Mouse (Mus musculus): ENCODE results near the gene Slc5a6. TPM values are rescaled to one million over a fixed set of nuclear protein-coding genes. Genes with fewer than 3 reads are reported as not detected.

The Slc5a6 gene
- 10 to 100 TPM; 14.1 to 16.0 TPM for total RNA-seq (2021)
- long read RNA-seq, experiment 1, partial matches to known transcripts = 5 of 16 reads
- long read RNA-seq, experiment 1, other reads (novel, unspliced or antisense) = 6 of 16 reads
- long read RNA-seq, experiment 2, transcript Slc5a6-202 (18 exons, 3,436 nt) = major isoform, 5 of 14 reads
- long read RNA-seq, experiment 2, partial matches to known transcripts = 0 of 14 reads
- long read RNA-seq, experiment 2, other reads (novel, unspliced or antisense) = 8 of 14 reads

DNA sequence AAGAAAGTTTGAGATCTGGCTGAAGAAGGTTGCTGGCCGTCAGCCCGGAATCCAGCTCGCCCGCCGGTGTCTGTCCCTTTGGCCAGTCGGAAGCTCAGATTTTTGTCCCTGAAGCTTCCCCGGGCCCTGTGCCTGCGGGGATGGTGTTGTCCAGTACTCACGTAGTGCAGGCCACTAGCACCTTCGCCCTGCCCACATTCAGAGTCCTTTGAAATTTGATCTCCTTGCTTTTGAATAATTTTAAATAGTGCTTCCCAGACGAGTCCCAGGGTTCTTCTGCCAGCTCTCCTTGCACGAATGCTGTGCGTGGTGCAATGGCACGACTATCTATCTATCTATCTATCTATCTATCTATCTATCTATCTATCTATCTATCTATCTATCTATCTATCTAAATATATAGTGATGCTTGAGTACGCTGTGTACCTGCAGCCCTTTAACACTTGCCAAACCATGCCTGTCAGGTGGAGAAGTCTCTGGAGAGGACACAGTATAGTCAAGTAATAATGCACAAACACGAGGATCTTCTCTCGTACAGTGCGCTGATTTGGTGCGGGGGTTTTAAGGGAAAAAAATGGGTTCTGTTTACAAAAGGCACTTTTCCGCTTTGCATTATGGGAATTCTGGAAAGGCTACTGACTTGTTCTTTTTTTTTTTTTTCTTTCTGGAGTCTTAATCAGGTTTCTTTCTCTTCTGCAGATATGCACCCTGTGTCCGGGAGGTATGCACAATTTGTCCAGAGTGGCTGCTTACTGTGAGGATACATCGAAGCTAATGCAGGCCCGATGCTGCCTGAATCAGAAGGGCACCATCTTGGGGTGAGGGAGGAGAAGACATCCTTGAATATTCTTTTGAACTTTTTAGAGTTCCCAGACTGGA, at the start of gene Slc5a6:
Gene Slc5a6, minus strand, starts transcription at position 162 of the 879 bp plus-strand sequence.
- peak; percentile 51 for DNase-seq

DNA sequence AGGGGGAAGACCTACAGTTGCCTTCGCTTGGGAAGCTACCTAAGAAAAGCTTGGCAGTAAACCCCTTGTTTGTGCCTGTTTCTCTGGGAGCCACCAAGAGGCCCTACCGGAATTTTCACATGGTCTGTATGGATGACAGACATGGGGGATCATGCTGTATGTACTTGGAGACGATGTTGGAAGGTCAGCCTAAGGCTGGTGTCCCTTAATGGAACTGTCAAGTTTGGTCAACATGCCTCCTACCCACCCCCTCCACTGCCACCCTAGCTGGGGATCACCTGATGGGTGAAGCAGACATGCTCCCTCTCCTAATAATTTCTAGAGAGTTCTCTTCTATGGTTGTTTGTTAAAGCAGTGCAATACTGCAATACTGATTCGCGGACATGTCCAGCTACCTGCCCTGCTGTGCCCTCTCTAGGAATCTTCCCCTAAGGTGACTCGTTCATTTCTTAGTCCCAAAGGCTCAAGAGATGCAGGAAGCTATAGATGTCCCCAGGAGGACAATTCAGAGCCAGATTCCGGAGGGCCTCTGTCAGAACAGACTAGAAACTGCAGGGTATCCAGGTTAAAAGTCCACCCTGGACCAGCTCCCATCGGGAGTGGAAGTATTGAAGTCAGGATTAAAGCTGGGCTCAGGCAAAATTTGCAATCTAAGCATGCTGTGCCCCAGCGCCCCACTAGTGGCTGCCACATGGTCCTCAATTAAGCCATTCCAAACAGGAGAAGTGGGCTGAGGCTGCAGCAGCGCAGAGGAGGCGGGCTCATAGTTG, 47.2 kb upstream of the Slc5a6 start:
- no peak for DNase-seq

DNA sequence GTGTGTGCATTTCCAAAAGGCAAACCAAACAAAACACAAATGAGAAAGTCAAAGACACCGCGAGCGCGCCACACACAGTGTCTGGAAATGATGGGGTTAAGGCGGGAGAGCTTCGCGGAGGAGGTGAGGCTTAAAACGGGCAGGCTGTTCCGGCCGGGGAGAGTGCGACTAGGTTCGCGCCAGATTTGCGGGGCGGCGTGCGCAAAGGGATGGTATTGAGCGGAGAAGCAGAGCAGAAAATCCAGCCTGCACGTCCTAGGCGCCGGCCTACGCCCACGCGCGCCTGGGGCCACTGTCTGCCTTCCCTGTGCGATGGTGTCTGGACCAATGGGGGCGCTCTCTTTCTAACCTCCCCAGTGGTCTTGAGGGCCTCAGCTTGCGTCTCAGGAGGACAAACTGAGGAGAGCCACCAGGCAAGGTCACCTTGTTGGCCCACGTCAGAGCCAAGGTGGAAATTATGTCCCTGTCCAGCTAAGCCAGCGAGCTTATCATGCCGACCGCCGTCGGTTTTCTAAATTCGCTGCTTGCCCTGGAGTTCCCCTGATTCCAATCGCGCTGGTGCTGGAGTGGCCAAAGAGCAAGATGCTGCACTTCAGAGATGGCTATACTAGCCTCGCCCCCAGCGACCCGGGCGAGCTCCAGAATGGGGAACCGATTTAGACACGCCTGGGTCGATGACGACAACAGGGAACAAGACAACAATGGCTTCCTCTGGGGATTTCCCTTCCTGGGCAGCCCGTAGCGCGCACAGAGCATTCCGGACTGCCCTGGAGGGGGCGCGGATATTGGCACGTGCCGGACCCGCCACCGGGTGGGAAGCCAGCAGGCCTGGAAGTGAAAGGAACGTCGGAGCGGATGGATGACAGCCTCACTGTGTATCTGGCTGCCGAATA, 46.3 kb upstream of the Slc5a6 start:
- peak; percentile 60 for DNase-seq

DNA sequence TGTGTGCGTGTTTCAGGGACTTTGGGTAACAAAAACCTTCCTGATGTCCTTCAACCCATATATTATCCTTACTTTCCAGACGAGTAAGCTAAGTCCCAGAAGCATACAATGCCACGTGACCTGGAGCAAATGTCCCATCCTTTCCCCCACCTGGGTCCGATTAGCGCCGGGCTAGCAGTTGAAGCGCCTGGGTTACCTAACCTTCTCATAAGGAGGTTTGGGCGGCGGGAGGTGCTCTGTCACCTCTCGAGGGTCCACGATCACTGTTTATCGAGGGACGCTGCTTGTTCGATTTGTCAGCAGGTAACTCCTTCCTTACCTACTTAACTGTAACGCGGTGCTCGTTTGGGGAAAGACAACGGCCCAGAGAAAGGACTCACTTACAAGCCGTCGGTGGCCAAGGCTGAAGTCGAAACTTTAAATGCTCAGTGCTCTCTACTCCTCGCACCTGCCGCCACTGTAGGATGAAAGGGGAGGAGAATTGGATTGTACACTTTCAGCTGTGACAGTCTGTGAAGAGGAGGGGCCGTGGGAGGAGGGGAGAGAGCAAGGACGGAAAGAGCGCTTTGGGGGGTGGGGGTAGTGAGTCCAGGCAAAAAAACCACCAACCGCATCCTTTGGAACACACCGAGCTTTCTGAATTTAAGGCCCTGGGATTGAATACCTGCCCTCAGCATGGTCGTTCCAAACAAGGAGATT, 45.5 kb upstream of the Slc5a6 start:
- DNase-seq = no peak

DNA sequence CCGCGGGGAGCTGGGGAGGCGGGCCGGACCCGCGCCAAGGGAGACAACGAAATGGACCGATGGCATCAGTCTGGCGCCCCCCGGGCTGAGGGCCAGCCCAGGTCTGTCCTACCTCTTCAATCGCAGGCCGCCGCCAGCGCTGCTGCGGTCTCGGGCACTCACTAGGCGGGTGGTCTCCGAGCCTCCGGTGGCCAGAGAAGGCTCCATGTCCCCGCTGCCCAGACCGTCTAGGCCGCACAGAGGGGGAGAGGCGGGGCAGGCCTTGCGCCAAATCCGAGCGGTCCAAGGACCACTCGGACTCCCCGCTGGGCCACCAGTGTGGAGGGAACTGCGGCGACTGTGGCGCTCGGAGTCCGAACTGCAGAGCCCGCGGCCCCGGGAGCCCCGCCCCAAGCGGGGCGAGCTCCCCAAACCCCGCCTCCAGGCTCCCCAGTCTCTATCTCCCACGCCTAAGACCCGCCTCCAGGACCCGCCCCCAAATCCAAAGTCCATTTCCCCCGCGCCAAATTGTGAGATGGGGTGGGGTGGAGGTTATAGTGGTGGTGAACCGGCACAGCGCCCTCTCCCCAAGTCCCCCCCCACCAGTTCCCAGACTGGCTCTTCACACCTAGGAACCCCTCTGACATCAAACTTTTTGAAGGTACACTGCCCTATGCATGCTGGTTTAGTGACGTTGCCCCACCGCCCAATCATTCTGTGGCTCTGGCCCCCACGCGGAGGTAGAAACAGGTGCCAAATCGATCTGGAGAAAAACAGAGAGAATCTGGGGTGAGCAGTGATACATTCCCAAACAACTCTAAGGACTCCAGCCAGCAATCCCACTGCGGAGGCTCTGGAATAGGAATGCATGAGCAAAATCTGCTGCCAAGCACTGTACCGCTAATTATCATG, 44.7 kb upstream of the Slc5a6 start:
- peak; percentile 58 for DNase-seq

DNA sequence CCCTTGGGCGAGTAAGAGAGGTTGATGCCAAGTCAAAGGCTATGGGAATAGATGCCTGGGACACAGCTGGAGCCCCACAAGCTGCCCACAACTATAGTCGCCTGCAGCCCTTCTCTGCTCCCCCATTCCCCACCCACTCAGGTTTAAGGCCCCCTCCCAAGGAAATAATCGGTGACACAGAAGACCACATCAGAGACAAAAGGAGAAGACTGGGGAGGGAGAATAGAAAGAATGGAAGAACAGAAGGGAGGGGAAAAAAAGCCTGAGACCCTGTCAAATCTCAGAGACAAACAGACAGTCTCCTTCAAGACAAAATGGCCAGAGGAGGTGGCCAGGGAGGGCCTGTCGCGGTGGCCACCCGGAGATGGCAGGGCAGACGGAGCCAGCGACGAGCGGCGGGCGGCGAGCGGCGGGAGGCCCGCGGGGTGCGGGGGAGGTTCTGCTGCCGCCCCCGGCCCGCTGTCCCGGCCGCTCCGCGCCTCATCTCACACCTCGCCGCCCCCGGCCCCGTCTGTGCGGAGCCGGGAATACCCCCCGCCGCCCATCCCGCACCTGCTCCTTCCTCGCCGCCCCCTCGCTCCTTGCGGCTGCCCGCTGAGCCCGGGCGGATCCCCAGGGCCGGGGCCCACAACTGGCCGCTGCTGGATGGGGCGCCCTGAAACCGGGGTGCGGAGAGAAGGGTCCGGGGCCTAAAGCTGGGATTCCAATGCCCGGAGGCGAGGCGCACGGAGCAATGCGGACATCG, 43.7 kb upstream of the Slc5a6 start:
- DNase-seq = no peak

DNA sequence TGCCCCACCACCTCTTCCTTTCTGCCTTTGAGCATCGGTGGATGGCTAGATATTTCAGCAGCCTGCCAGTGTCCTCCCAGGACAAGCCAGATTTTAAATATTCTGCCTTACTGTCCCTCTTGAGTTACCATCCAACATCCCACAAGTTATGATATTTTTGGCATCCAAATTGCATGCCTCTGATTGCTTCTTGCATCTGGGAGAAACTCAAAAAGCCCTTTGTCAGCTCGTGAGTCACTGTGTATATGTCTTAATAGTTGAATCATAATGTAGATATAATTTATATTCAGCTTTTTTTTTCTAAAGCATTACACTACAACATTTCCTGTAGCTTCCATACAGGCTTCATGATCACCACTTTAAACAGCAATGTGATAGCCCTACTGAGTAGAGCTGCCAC, 38.4 kb upstream of the Slc5a6 start:
- no peak for DNase-seq

DNA sequence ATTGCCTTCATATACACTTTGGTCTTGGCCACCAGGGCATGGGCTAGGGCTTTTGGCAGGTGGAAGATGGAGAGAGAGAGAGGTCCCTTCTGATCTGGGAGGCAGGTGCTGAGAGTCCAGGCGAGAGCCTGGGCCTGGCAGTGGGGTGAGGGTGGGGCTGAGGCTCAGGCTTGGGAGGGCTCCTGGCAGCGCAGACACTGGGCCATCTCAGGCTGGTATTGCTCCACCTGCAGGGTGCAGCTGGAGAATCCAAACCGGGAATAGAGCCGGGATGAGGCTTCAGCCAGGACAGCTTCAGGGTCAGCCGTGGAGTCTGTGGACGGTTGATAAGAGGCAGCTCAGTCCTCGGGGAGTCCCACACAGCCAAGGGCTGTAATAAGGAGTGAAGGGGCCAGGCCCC, 37.9 kb upstream of the Slc5a6 start:
- no peak for DNase-seq

DNA sequence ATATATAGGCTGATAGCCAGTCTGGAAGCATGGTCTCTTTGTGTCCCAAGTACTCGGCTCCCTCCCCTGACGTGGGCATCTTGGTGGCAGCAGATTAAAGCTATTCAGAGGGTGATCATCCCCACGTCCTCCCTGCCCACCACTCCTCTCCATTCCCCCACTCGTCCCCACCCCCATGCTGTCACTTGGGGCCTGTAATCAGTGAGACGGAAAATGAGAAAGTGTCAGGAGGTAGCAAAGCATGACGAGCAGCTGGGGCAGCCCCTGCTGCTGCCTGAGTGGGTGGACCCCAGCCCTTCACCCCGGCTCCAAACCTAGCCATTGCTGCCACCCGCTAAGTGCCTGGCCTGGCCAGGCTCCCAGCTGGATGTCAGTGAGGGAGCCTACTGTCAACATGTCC, 35.2 kb upstream of the Slc5a6 start:
- DNase-seq = no peak

DNA sequence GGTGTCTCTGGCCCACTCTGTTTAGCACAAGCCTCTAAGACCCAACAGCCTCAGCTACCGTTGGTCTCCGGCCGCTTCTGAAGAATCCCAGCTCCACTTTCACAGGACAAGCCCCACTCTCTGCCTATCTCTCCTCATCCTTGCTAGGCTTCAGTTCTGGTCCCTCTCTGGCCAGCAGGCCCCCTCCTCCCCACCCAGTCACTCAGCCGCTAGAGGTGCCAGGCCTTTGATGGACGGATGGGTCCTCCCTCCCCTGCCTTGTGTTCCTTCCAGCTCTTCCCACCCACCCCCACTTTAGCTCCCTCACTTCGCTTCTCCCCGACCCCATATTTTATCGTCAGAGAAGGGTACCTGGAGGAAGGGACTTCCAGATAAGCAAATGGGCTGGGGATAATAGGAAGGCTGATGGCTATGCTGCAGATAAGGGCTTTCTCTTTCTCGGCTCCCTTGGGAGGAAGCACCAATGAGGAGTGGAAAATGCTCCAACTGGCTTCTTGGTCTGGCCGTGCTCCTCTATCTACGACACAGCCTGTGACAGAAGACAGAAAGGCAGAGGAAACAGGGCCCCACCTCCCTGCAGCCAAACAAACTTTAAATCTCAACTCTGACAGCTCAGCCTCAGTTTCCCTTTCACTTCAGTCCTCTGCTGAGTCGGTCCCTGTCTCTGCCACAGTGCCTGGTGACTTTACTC, 34.4 kb upstream of the Slc5a6 start:
- DNase-seq = no peak

DNA sequence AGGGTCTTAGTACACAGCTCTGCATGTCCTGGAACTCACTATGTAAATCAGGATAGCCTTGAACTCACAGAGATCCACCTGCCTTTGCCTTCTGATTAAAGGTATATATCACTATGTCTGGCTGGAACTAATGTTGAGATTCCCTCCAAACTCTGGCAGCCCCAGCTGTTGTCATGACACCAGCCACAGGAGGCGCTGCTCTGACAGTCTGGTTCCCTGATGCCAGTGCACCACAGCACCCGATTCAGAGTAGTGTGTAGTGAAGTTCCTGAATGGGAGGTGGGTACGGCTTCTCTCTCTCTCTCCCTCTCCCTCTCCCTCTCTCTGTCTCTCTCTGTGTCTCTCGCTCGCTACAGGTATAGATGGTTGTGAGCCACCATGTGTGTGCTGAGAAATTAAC, 33.6 kb upstream of the Slc5a6 start:
- DNase-seq = peak; percentile 79

DNA sequence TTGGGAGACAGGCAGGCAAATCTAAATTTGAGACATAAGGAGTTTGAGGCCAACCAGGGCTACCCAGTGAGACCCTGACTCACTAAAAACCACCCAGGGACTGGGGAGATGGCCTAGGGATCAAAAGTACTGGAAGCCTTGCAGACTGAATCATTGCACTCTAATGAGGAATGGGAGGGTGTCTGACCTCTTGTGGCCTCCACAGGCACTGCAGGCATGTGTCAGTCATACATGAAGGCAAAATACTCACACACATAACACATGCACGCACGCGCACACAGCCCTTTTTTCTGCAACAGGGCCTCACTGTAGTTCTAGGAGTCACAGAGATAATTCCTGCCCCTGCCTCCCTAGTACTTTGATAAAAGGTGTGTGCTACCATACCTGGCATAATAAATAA, 32.7 kb upstream of the Slc5a6 start:
- DNase-seq = peak; percentile 68

DNA sequence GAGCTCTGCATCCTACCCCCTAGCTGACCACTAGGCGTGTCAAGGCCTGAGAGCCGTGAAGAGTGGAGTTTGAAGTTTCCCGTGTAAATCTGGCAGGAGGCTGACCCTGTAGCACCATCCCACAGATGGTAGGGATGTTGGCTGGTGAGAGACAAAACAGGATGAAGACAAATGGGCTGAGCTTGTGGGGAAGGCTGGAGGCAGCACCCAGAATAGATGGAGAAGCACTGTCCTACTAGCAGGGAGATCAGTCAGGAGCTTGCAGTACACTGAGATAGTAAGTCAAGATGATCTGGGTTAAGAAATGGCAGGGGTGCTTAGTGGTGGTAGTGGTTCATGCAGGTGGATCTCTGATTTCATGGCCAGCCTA, 32.1 kb upstream of the Slc5a6 start:
- DNase-seq = no peak

DNA sequence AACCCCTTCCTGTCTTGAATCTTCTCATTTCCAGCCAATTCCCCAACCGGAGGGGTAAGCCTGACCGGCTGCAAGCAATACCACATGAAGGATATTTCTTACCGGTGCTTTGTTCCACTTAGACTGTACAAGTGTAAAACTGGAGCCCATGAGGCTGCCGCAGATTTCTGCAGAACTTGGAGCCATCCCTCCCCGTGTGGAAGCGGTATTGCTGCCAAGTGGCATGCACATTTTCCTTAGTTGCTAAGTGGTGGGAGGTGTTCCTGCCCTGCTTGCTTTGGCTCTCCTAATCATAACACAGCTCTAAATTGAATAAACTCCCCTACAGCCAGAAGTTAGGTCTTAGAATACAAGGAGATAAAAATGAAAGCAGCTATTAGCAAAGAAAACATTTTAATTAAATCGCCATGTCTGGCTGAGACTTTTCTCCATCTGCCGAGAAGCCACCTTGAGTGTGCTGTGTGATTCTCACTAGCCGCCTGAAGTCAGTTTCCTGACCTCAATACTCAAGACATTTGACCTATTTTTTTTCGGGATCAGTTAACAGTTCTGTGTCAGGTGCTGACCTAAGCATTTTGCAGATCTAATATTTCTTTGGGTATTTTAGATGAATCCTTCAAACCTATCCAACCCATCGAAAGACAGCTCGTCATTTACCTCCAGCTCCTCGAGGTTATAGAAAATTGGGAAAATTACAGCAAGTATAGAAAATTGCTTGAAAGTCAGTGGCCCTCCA, 31.5 kb upstream of the Slc5a6 start:
- DNase-seq = no peak

DNA sequence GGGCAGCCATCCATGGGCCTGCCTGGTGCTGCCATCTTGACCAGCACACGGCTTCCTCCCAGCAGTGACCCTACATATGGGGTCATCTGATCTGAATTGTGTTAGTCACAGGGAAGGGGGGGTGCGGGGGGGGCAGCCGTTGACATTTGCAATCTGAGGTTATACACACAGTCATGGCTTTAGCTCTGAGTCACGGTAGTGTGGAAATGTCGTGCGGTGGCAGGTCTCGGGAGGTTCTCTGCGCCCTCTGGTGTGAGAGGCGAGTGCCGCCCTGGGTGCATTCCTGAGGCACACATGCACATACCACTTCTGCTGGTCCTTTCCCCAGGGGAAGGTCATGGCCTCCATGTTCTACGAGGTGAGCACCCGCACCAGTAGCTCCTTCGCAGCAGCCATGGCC, 27.6 kb upstream of the Slc5a6 start:
- DNase-seq = peak; percentile 53

DNA sequence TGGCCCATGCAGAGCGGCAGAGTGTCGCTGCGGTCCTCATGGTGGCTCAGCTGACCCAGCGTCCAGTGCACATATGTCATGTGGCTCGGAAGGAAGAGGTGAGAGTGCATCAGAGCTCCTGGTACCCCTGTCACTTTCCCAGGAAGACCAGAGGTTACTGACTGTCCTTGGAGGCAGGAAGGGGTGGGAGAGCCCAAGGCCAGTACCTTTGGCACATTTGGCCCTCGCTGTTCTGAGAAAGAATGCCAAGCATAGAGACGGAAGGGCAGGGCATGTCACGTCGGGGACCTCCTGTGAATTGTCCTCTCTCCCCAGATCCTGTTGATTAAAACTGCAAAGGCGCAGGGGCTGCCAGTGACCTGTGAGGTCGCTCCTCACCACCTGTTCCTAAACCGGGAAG, 24.5 kb upstream of the Slc5a6 start:
- peak; percentile 38 for DNase-seq

DNA sequence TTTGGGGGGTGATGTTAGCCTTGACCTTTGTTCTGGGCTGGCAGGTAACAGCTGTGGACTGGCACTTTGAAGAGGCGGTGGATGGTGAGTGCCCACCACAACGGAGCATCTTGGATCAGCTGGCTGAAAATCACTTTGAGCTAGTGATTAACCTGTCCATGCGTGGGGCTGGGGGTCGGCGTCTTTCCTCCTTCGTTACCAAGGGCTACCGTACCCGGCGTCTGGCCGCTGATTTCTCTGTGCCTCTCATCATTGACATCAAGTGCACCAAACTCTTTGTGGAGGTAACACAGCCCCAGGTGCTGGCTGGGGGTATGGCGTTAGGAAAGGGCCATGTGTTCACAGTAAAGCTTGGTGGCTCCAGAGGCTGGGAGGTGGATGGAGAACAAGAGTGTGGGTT, 23.1 kb upstream of the Slc5a6 start:
- DNase-seq = no peak

DNA sequence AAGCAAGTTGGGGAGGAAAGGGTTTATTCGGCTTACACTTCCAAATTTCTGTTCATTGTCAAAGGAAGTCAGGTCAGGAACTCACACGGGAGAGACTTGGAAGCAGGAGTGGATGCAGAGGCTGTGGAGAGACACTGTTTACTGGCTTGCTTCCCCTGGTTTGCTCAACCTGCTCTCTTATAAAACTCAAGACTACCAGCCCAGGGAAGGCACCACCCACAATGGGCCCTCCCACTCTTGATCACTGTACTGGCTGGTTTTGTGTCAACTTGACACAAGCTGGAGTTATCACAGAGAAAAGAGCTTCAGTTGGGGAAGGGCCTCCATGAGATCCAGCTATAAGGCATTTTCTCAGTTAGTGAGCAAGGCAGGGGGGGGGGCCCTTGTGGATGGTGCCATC, 22.3 kb upstream of the Slc5a6 start:
- no peak for DNase-seq
